Mouse (Mus musculus) skeletal muscle tissue, adult 2 months (tissue): ENCODE data around the gene Sos2.

ENCODE experiments used
- DNase-seq: peaks from one replicate; pipeline ENCODE4 v3.0.0-alpha.2; 2012; ENCODE audit warnings: low read depth, low spot score

Sos2 gene

GRCm38 (mm10) chr12:69681566-69682061 lies at the start of gene Sos2:
TSS of gene Sos2 (minus strand) at chr12:69681852.
- DNase-seq, result no peak

- no peak for DNase-seq
Observed at GRCm38 (mm10) chr12:69730306-69730705, 48.7 kb upstream of the Sos2 start.

GRCm38 (mm10) chr12:69729246-69729645 lies 47.6 kb upstream of the Sos2 start:
- no peak for DNase-seq

GRCm38 (mm10) chr12:69724711-69725460 lies 43.2 kb upstream of the Sos2 start, which contains the start of the genes L2hgdh and Atp5s:
TSS of gene L2hgdh (minus strand) at chr12:69724873.
TSS of gene Atp5s (plus strand) at chr12:69724950.
- peak; percentile 92 for DNase-seq

- no peak for DNase-seq
Observed at GRCm38 (mm10) chr12:69724018-69724710, 42.5 kb upstream of the Sos2 start.

GRCm38 (mm10) chr12:69723376-69723775 lies 41.7 kb upstream of the Sos2 start:
- no peak for DNase-seq

- no peak for DNase-seq
Observed at GRCm38 (mm10) chr12:69722857-69723256, 41.2 kb upstream of the Sos2 start.

GRCm38 (mm10) chr12:69713628-69714027 lies 32.0 kb upstream of the Sos2 start:
- DNase-seq, result no peak

- DNase-seq, result no peak
Observed at GRCm38 (mm10) chr12:69704799-69705458, 23.3 kb upstream of the Sos2 start.

GRCm38 (mm10) chr12:69698352-69698751 lies 16.7 kb upstream of the Sos2 start:
- DNase-seq, result no peak

- no peak for DNase-seq
Observed at GRCm38 (mm10) chr12:69696746-69697145, 15.1 kb upstream of the Sos2 start.

GRCm38 (mm10) chr12:69693471-69693870 lies 11.8 kb upstream of the Sos2 start:
- DNase-seq, result no peak

GRCm38 (mm10) chr12:69690714-69691113 lies 9.1 kb upstream of the Sos2 start:
- no peak for DNase-seq

- no peak for DNase-seq
Observed at GRCm38 (mm10) chr12:69689094-69689493, 7.4 kb upstream of the Sos2 start.

- DNase-seq, result no peak
Observed at GRCm38 (mm10) chr12:69688368-69688767, 6.7 kb upstream of the Sos2 start.

GRCm38 (mm10) chr12:69683537-69683936 lies 1.9 kb upstream of the Sos2 start:
- peak; percentile 96 for DNase-seq

- no peak for DNase-seq
Observed at GRCm38 (mm10) chr12:69682788-69683419, 1.3 kb upstream of the Sos2 start.

GRCm38 (mm10) chr12:69682065-69682787 lies 574 bp upstream of the Sos2 start:
- peak; percentile 83 for DNase-seq

GRCm38 (mm10) chr12:69680635-69681565 lies 752 bp downstream of the Sos2 start:
- no peak for DNase-seq

- no peak for DNase-seq
Observed at GRCm38 (mm10) chr12:69676157-69676556, 5.5 kb downstream of the Sos2 start.
